Mouse (Mus musculus) cerebellum, adult 2 months (tissue): ENCODE data around the gene Abcd3. TPM values are rescaled to one million over a fixed set of nuclear protein-coding genes. Genes with fewer than 3 reads are reported as not detected.

Experiments used
- DNase-seq, 2 experiments: peaks; one replicate each; pipeline ENCODE4 v3.0.0; 2021
- H3K27ac ChIP-seq: fragments of 200-500 bp; 2 replicates; pipeline ENCODE4 v1.5.1; 2012; ENCODE audit warnings: low read length, control low read depth, inconsistent platforms; ENCODE audit not compliant: insufficient read depth
- H3K27me3 ChIP-seq: fragments of 200-500 bp; 2 replicates; pipeline ENCODE4 v1.6.1; 2012; ENCODE audit warnings: inconsistent platforms, mild to moderate bottlenecking, low read length, moderate library complexity; ENCODE audit not compliant: control insufficient read depth, insufficient read depth
- H3K4me1 ChIP-seq: fragments of 200-500 bp; 2 replicates; pipeline ENCODE4 v1.6.1; 2011; ENCODE audit warnings: low read length; ENCODE audit not compliant: control insufficient read depth, insufficient read depth
- H3K4me3 ChIP-seq: fragments of 200-500 bp; replicated peaks from 2 replicates; pipeline ENCODE3; 2011; ENCODE audit warnings: mild to moderate bottlenecking, low read depth, low read length, control low read depth; ENCODE audit not compliant: insufficient read depth
- CTCF ChIP-seq: fragments of 200-500 bp; IDR thresholded peaks from 2 replicates; pipeline ENCODE4 v1.5.1; 2011; ENCODE audit warnings: low read depth, mild to moderate bottlenecking, control low read depth, low read length, moderate library complexity, borderline replicate concordance; ENCODE audit not compliant: insufficient read depth
- POLR2A ChIP-seq: fragments of 200-500 bp; IDR thresholded peaks from 2 replicates; pipeline ENCODE4 v1.6.1; 2011; ENCODE audit warnings: low read length, control low read depth, borderline replicate concordance; ENCODE audit not compliant: insufficient read depth
- WGBS: fragments of 180-500 bp; shearing (Covaris S2); methylation state at CpG from one replicate; pipeline ENCODE4 v1.1.7; 2018; 5-methylcytosine and 5-hydroxymethylcytosine counted together
- polyA plus RNA-seq: library from polyadenylated mRNA; depleted of rRNA; stranded (reverse); fragments of >200 nt; gene quantifications from 2 replicates; pipeline ENCODE4 v1.2.3, GENCODE M21; 2012

The Abcd3 gene
- polyA plus RNA-seq, 1 experiment: 31.7 TPM

DNA sequence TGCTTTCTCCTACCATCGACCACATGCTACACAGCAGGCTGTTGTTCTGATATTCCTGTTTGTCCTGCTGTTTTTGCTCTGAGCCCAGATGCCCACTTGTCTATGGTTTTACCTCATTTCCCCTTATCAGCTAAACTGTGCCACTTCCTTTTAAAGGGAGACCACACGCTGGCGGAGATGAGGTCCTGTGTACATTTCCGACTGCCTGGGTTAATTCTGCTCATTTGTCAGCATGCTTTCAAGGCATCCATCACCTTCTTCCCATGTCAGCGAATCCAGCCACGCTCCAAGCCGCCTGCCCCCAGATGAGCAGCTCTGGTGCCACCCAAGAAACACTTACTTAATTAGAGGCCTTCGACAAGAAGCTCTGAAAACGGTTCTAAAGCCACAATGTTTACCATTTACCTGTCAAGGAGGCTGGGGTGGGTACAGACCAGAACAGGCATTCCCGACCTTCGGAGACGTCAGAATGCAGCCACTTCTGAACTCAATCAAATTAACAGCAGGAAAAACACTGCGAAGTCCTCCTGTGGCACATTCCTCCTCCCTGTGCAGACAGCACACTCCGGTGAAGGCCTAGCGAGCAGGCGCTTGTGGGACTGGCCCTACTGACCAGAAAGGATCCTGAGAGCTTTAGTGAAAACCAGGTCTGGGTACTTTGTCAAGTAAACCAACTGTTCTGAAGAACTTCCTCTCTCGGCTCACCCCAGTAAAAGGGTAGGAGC lies 75.5 kb downstream of the Abcd3 start:
- Histone ChIP-seq H3K27me3 (no peaks in the 10 kb centered on the region), H3K4me3 (no peak overlapping the region), H3K4me1 (peaks cover 7% of the 10 kb centered on the region; the same call in 1 of the 2 replicates), H3K27ac (no peak overlapping the region)
- WGBS: 80% methylated on average over 17 of the region's 17 CpGs
- DNase-seq: no peak
- TF ChIP-seq CTCF (no peak), POLR2A (no peak)

GRCm38 (mm10) chr3:121738742-121739342 lies 76.3 kb downstream of the Abcd3 start:
- Histone ChIP-seq H3K4me3 (no peak overlapping the region), H3K27me3 (no peaks in the 10 kb centered on the region), H3K4me1 (peaks cover 7% of the 10 kb centered on the region; the same call in 1 of the 2 replicates), H3K27ac (no peak overlapping the region)
- TF ChIP-seq POLR2A (no peak), CTCF (no peak)
- no peak for DNase-seq
- WGBS: 79% methylated on average over 9 of the region's 9 CpGs

DNA sequence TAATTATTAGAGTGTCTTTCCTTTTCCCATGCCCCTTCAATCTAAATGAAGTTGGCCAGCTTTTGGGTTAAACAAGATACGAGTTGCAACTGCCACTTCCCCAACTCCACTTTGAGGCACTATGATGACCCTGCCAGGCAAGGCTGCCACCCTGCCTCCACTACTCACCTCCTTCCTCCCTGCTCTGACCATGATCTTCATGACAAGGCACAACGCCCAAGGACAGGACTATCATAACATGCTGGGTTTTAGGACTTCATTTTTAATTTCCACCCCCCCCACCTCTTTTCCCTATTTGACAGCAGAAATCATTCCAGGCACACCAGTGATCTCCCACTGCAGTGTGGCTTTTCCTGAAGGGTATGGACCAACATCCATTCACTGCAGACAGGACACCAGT lies 77.2 kb downstream of the Abcd3 start:
- WGBS: 64% methylated on average over 2 of the region's 2 CpGs
- Histone ChIP-seq H3K27me3 (no peaks in the 10 kb centered on the region), H3K4me1 (peaks cover 7% of the 10 kb centered on the region; the same call in 1 of the 2 replicates), H3K27ac (no peak overlapping the region), H3K4me3 (no peak overlapping the region)
- no peak for DNase-seq
- TF ChIP-seq POLR2A (no peak), CTCF (no peak)

DNA sequence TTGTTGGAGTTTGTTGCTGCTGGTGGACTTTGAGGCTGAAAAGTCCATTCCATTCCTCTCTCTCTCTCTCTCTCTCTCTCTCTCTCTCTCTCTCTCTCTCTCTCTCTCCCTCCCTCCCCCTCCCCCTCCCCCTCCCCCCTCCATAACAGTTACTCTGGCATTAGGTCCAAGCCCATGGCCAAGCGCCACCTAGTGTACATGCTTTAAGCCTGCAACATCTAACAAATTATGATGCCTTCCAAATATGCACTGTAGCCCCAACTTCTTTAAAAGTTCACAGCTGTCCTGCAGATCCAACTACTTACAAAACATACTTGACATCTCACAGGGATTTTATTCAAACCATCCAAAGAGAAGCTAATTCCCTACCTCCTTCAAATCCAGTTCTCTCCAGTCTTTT lies 77.6 kb downstream of the Abcd3 start:
- TF ChIP-seq POLR2A: no peak
- peak; percentile 30; the same call in 1 of the 2 replicates for TF ChIP-seq CTCF
- H3K4me3 ChIP-seq: no peak overlapping the region
- no peak overlapping the region for H3K27ac ChIP-seq
- H3K27me3 ChIP-seq: no peaks in the 10 kb centered on the region
- H3K4me1 ChIP-seq: peaks cover 7% of the 10 kb centered on the region; the same call in 1 of the 2 replicates
- 35% methylated on average over 1 of the region's 1 CpGs for WGBS
- DNase-seq: peak in 1 of 2 experiments; percentile 30

GRCm38 (mm10) chr3:121736025-121736744 lies 78.9 kb downstream of the Abcd3 start:
- Histone ChIP-seq H3K27ac (peak overlapping the region; percentile 46), H3K4me3 (peak overlapping the region; percentile 16), H3K4me1 (peaks cover 7% of the 10 kb centered on the region; the same call in 1 of the 2 replicates), H3K27me3 (no peaks in the 10 kb centered on the region)
- peak; percentile 85 to 90 for DNase-seq
- TF ChIP-seq POLR2A: peak; percentile 19; the same call in 1 of the 2 replicates
- TF ChIP-seq CTCF: peak; percentile 84
- 3% methylated on average over 18 of the region's 18 CpGs for WGBS

DNA sequence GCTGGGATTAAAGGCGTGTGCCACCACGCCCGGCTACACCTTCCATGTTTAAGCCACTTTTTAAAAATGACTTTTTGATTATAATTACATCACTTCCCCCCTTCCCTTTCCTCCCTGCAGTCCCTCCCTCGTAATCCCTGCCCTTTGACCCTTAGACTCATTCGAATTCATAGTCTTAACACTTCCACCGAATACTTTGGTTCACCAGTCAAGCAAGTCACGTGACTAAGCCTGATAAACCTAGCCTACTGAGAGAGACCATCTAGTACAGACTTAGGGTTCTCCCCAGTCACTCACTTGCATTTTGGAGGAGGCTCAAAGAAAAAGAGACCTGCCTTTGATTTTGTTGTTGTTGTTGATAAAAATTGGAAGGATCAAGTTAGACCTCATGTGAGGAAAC lies 79.6 kb downstream of the Abcd3 start:
- TF ChIP-seq CTCF (no peak), POLR2A (no peak)
- WGBS: 84% methylated on average over 7 of the region's 7 CpGs
- H3K4me1 ChIP-seq: peaks cover 7% of the 10 kb centered on the region; the same call in 1 of the 2 replicates
- no peaks in the 10 kb centered on the region for H3K27me3 ChIP-seq
- no peak overlapping the region for H3K4me3 ChIP-seq
- H3K27ac ChIP-seq: peak overlapping the region; percentile 46; the same call in 1 of the 2 replicates
- no peak for DNase-seq

GRCm38 (mm10) chr3:121729678-121730077 lies 85.4 kb downstream of the Abcd3 start:
- WGBS: 83% methylated on average over 4 of the region's 4 CpGs
- Histone ChIP-seq H3K4me1 (no peaks in the 10 kb centered on the region), H3K27me3 (no peaks in the 10 kb centered on the region), H3K27ac (no peak overlapping the region), H3K4me3 (no peak overlapping the region)
- DNase-seq: no peak
- TF ChIP-seq POLR2A (no peak), CTCF (no peak)

GRCm38 (mm10) chr3:121725651-121726050 lies 89.5 kb downstream of the Abcd3 start:
- no peak for DNase-seq
- Histone ChIP-seq H3K4me1 (no peaks in the 10 kb centered on the region), H3K27ac (no peak overlapping the region), H3K4me3 (peak overlapping the region; percentile 28), H3K27me3 (no peaks in the 10 kb centered on the region)
- WGBS: 83% methylated on average over 10 of the region's 10 CpGs
- no peak for TF ChIP-seq CTCF
- TF ChIP-seq POLR2A: no peak
